Mouse (Mus musculus) hindbrain, postnatal 0 days (tissue): Measurements from ENCODE around the gene Tmem11. TPM values are rescaled to one million over a fixed set of nuclear protein-coding genes. Genes with fewer than 3 reads are reported as not detected.

ENCODE experiments used
- ATAC-seq: fragments of 200-750 bp; cut with Nextera tagmentation; 2 replicates; pipeline ENCODE4 v1.8.0; 2017; ENCODE audit warnings: mild to moderate bottlenecking, moderate TSS enrichment, moderate library complexity
- DNase-seq: peaks from one replicate; pipeline ENCODE4 v3.0.0-alpha.2; 2015; ENCODE audit warnings: low spot score
- H3K27ac ChIP-seq: fragments of 300-500 bp; sonication (generic); 2 replicates; pipeline ENCODE4 v1.5.1; 2014; ENCODE audit warnings: mild to moderate bottlenecking
- H3K27me3 ChIP-seq: fragments of 300-500 bp; sonication (generic); 2 replicates; pipeline ENCODE4 v1.6.1; 2014; ENCODE audit warnings: low read length, mixed read lengths; ENCODE audit not compliant: insufficient read depth
- H3K36me3 ChIP-seq: fragments of 300-500 bp; sonication (generic); 2 replicates; pipeline ENCODE4 v1.6.1; 2014; ENCODE audit warnings: low read length, mixed read lengths; ENCODE audit not compliant: insufficient read depth
- H3K4me1 ChIP-seq: fragments of 300-500 bp; sonication (generic); 2 replicates; pipeline ENCODE4 v1.6.1; 2014; ENCODE audit warnings: antibody characterized with exemption, low read length, mixed read lengths; ENCODE audit not compliant: insufficient read depth
- H3K4me2 ChIP-seq: fragments of 300-500 bp; sonication (generic); 2 replicates; pipeline ENCODE4 v1.6.1; 2014; ENCODE audit warnings: low read depth, mild to moderate bottlenecking, low read length, moderate library complexity, mixed read lengths
- H3K4me3 ChIP-seq: fragments of 300-500 bp; sonication (generic); 2 replicates; pipeline ENCODE4 v1.5.1; 2014; ENCODE audit warnings: low read length
- H3K9ac ChIP-seq: fragments of 300-500 bp; sonication (generic); replicated peaks from 2 replicates; pipeline ENCODE4 v1.6.1; 2014; ENCODE audit warnings: mild to moderate bottlenecking, low read length, moderate library complexity, mixed read lengths
- H3K9me3 ChIP-seq: fragments of 300-500 bp; sonication (generic); 2 replicates; pipeline ENCODE4 v1.6.1; 2016; ENCODE audit warnings: low read length, mixed read lengths
- CTCF ChIP-seq: IDR thresholded peaks from 2 replicates; pipeline ENCODE4 v1.5.1; 2016; ENCODE audit warnings: antibody characterized with exemption, control low read depth, low read depth
- WGBS: fragments of 180-500 bp; shearing (Covaris S2); extraction: QIAGEN DNeasy Blood & Tissue Kit; methylation state at CpG from one replicate; pipeline ENCODE4 v1.1.7; 2014; 5-methylcytosine and 5-hydroxymethylcytosine counted together
- polyA plus RNA-seq: library from polyadenylated mRNA; unstranded; fragments of >200 nt; fragmentation: Nextera tagmentation; extraction: Ambion mirVana; gene quantifications from 2 replicates; pipeline ENCODE4 v1.2.1, GENCODE M21; 2015
- total RNA-seq: library from RNA; depleted of rRNA; stranded (reverse); fragments of >200 nt; gene quantifications from 2 replicates; pipeline ENCODE4 v1.2.3, GENCODE M21; 2014

The Tmem11 gene
- total and polyA plus RNA-seq, 2 experiments from 2014 or later: 57.1 to 72.0 TPM

DNA sequence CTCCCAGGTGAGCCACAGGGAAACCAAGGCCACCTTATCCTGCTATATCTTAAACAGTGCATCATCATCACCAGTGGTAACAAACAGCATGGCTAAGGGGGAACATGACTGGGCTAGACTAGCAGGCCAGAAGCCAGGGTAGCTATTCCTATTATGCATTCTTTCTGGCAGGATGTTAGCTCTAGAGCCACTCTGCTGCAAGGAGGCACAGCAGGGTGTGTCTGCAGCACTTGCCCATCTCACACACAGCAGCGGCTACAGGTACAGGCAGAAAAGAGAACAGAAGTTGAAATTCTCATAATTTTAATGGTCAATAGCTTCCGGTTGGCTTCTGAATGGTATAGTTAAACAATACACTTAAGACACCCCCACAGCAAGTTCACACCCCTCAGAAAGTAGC is 14.9 kb downstream of the Tmem11 start:
- H3K9ac ChIP-seq: no peak overlapping the region
- no peaks in the 10 kb centered on the region for H3K4me1 ChIP-seq
- no peak for DNase-seq
- no peak for TF ChIP-seq CTCF
- no peaks in the 10 kb centered on the region for H3K27me3 ChIP-seq
- H3K9me3 ChIP-seq: no peaks in the 10 kb centered on the region
- ATAC-seq: no peak
- no peak overlapping the region for H3K4me3 ChIP-seq
- H3K4me2 ChIP-seq: no peak overlapping the region
- no peak overlapping the region for H3K27ac ChIP-seq
- H3K36me3 ChIP-seq: peaks cover 12% of the 10 kb centered on the region
- WGBS: 75% methylated on average over 2 of the region's 2 CpGs

GRCm38 (mm10) chr11:60863196-60863595 is 15.9 kb downstream of the Tmem11 start:
- no peaks in the 10 kb centered on the region for H3K27me3 ChIP-seq
- H3K36me3 ChIP-seq: peaks cover 13% of the 10 kb centered on the region
- WGBS: 71% methylated on average over 4 of the region's 4 CpGs

DNA sequence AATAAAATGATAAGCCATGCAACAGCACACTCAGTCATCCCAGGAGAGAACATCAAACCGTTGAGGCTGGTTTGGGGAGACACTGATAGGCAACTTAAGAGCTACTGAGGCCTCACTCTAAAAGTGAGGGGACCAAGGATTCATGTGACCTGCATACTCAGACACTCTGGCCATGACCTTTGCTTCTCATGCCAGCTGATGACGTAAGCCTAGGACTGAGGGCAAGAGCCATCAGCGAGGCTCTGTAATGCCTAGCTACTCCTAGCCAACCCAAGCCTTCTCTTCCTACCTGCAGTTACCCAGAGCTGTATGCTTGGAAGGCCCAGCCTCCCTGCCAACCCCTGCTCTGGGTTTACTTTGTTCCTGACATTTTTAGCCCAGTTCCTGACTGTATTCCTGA is 17.1 kb downstream of the Tmem11 start:
- WGBS: 92% methylated on average over 3 of the region's 3 CpGs
- Histone ChIP-seq H3K4me3 (no peak overlapping the region), H3K9ac (no peak overlapping the region), H3K4me1 (no peaks in the 10 kb centered on the region), H3K27ac (no peak overlapping the region), H3K27me3 (no peaks in the 10 kb centered on the region), H3K4me2 (no peak overlapping the region), H3K9me3 (no peaks in the 10 kb centered on the region), H3K36me3 (peaks cover 18% of the 10 kb centered on the region)
- no peak for DNase-seq
- TF ChIP-seq CTCF: no peak
- ATAC-seq: no peak

More at GRCm38 (mm10) chr11:60863196-60863595, 15.9 kb downstream of the Tmem11 start:
- no peak overlapping the region for H3K9ac ChIP-seq
- ATAC-seq (no peak), DNase-seq (no peak)
- H3K27ac ChIP-seq: no peak overlapping the region
- H3K4me3 ChIP-seq: no peak overlapping the region
- H3K4me2 ChIP-seq: no peak overlapping the region
- no peaks in the 10 kb centered on the region for H3K9me3 ChIP-seq
- no peak for TF ChIP-seq CTCF
- H3K4me1 ChIP-seq: no peaks in the 10 kb centered on the region

DNA sequence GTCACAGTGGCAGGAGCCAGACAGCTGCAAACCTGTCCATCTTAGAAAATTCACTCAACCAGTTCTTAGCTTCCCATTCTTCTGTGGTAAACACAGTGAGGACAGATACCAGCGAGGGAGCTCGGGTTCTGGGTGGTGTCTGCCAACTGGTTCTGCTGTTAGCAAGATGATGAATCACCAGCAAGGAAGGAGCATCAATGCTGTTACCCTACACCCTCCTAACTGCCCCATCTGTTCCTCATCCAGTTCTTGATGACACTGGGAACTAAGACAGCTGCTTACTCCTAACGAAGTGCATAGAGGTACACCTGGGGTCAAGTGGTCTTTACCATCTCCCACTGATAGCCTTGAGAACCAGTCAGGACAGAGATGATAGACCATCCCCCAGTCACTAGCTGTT is 22.5 kb downstream of the Tmem11 start:
- 61% methylated on average over 3 of the region's 3 CpGs for WGBS
- no peaks in the 10 kb centered on the region for H3K27me3 ChIP-seq
- peaks cover 42% of the 10 kb centered on the region for H3K36me3 ChIP-seq
- no peak overlapping the region for H3K4me2 ChIP-seq
- H3K9ac ChIP-seq: no peak overlapping the region
- H3K4me3 ChIP-seq: no peak overlapping the region
- H3K27ac ChIP-seq: no peak overlapping the region
- DNase-seq: no peak
- TF ChIP-seq CTCF: no peak
- no peaks in the 10 kb centered on the region for H3K9me3 ChIP-seq
- no peaks in the 10 kb centered on the region for H3K4me1 ChIP-seq
- ATAC-seq: no peak

GRCm38 (mm10) chr11:60845415-60845814 is 33.7 kb downstream of the Tmem11 start:
- no peak overlapping the region for H3K4me2 ChIP-seq

DNA sequence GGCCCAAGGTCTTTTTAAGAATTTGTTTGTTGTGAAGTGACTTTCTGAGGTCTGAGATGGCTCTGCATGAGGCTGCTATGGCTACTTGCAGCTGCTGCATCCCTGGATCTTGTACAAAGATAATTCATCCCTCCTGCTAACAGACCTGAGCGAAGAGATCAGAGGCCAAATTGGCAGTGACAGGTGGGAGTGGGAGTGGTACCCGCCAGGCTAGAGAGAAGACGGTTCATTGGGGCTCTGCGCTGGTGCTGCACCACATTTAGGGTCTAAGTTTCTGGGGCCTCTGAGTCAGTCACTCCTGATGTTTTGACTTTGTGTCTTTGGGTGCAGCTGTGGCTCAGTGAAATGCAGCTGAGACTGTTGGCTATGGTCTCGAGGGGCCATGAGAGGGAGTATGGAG is 35.7 kb downstream of the Tmem11 start:
- H3K9me3 ChIP-seq: no peaks in the 10 kb centered on the region
- no peaks in the 10 kb centered on the region for H3K27me3 ChIP-seq
- 75% methylated on average over 5 of the region's 5 CpGs for WGBS
- no peak overlapping the region for H3K27ac ChIP-seq
- no peak overlapping the region for H3K4me3 ChIP-seq
- H3K36me3 ChIP-seq: 0 out of 2 replicates have a peak, but pooled peaks cover 4% of the 10 kb centered on the region
- no peak for TF ChIP-seq CTCF
- DNase-seq: no peak
- H3K4me2 ChIP-seq: no peak overlapping the region
- no peaks in the 10 kb centered on the region for H3K4me1 ChIP-seq
- H3K9ac ChIP-seq: no peak overlapping the region
- ATAC-seq: no peak

More at GRCm38 (mm10) chr11:60845415-60845814, 33.7 kb downstream of the Tmem11 start:
- ATAC-seq (no peak), DNase-seq (no peak)
- Histone ChIP-seq H3K27ac (no peak overlapping the region), H3K27me3 (no peaks in the 10 kb centered on the region), H3K9me3 (no peaks in the 10 kb centered on the region), H3K9ac (no peak overlapping the region), H3K4me3 (no peak overlapping the region), H3K36me3 (peaks cover 14% of the 10 kb centered on the region; the same call in 1 of the 2 replicates), H3K4me1 (no peaks in the 10 kb centered on the region)
- 86% methylated on average over 5 of the region's 5 CpGs for WGBS
- no peak for TF ChIP-seq CTCF

GRCm38 (mm10) chr11:60841467-60842200 is 37.4 kb downstream of the Tmem11 start:
- 71% methylated on average over 12 of the region's 12 CpGs for WGBS
- no peak overlapping the region for H3K4me2 ChIP-seq
- no peak for TF ChIP-seq CTCF
- H3K4me3 ChIP-seq: no peak overlapping the region
- no peak for ATAC-seq
- DNase-seq: no peak
- H3K4me1 ChIP-seq: no peaks in the 10 kb centered on the region
- H3K27me3 ChIP-seq: no peaks in the 10 kb centered on the region
- no peaks in the 10 kb centered on the region for H3K9me3 ChIP-seq
- H3K36me3 ChIP-seq: 0 out of 2 replicates have a peak, but pooled peaks cover 4% of the 10 kb centered on the region
- H3K9ac ChIP-seq: no peak overlapping the region
- no peak overlapping the region for H3K27ac ChIP-seq
